Mouse (Mus musculus) B cell, adult 67 days (primary cell): ENCODE results near the gene Fam43a. TPM values are rescaled to one million over a fixed set of nuclear protein-coding genes. Genes with fewer than 3 reads are reported as not detected.

Source experiments
- total RNA-seq, 2 experiments: library from RNA; stranded (reverse); gene quantifications; 4 replicates each; pipeline ENCODE4 v1.2.4; 2023

The Fam43a gene
- 100 to 1,000 TPM; 157 to 233 TPM for total RNA-seq

GRCm38 (mm10) chr16:30599491-30600268 is at the start of gene Fam43a:
Gene Fam43a (plus strand): TSS chr16:30599723.

GRCm38 (mm10) chr16:30550748-30551192 is 48.8 kb upstream of the Fam43a start, which contains the start of gene Tmem44:
Gene Tmem44 (minus strand): TSS chr16:30550842.

GRCm38 (mm10) chr16:30587494-30588327 is 11.8 kb upstream of the Fam43a start, which contains the start of gene Lsg1:
Gene Lsg1 (minus strand): TSS chr16:30587592.

Other genes starting within 250 kb of the Fam43a start
- 10 to 100 TPM; 81.0 to 84.7 TPM for gene Atp13a3, start 193.7 kb upstream of the Fam43a start, total RNA-seq
- gene Tmem44, start 48.9 kb upstream of the Fam43a start, total RNA-seq: under 1 TPM in 1 of 2 experiments, not detected in 1; 0.58 TPM
- gene Lsg1, start 12.1 kb upstream of the Fam43a start, total RNA-seq: 10 to 100 TPM; 83.4 to 86.3 TPM